Mouse (Mus musculus) cerebellum, adult (tissue): ENCODE results near the gene Gm10203.
"Not testable (repeated sequence)": the region's sequence is repeated elsewhere in the genome, so short reads cannot be mapped to it uniquely, and the experiment has no call there.

Experiments
- ATAC-seq: cut with Nextera tagmentation; 2 replicates; pipeline ENCODE4 v1.9.2; 2017; ENCODE audit warnings: mild to moderate bottlenecking, moderate library complexity, mixed read lengths; ENCODE audit not compliant: insufficient number of reproducible peaks, low FRiP score, low TSS enrichment

Gene Gm10203

GRCm38 (mm10) chr6:149129870-149130269 lies at the start of gene Gm10203:
Gene Gm10203, plus strand, starts transcription at chr6:149130170.
- not testable (repeated sequence) for ATAC-seq

GRCm38 (mm10) chr6:149092406-149092805 lies 37.6 kb upstream of the Gm10203 start:
- no peak for ATAC-seq

- no peak for ATAC-seq
Observed at GRCm38 (mm10) chr6:149093465-149093864, 36.5 kb upstream of the Gm10203 start.

- ATAC-seq, result no peak
Observed at GRCm38 (mm10) chr6:149094555-149094954, 35.4 kb upstream of the Gm10203 start.

GRCm38 (mm10) chr6:149095389-149095788 lies 34.6 kb upstream of the Gm10203 start:
- no peak for ATAC-seq

- ATAC-seq, result no peak
Observed at GRCm38 (mm10) chr6:149096233-149096632, 33.7 kb upstream of the Gm10203 start.

GRCm38 (mm10) chr6:149097276-149097675 lies 32.7 kb upstream of the Gm10203 start:
- no peak for ATAC-seq

GRCm38 (mm10) chr6:149098993-149099392 lies 31.0 kb upstream of the Gm10203 start:
- no peak for ATAC-seq

GRCm38 (mm10) chr6:149100174-149101075 lies 29.5 kb upstream of the Gm10203 start:
- ATAC-seq, result peak; percentile 66

- peak; percentile 87 for ATAC-seq
Observed at GRCm38 (mm10) chr6:149101076-149101942, 28.7 kb upstream of the Gm10203 start, which contains the start of gene Dennd5b. Gene Dennd5b, minus strand, starts transcription at chr6:149101680.

GRCm38 (mm10) chr6:149101943-149102243 lies 28.1 kb upstream of the Gm10203 start:
- no peak; the same call in 1 of the 2 replicates for ATAC-seq

GRCm38 (mm10) chr6:149103451-149103850 lies 26.5 kb upstream of the Gm10203 start:
- ATAC-seq, result no peak

GRCm38 (mm10) chr6:149107615-149108014 lies 22.4 kb upstream of the Gm10203 start:
- no peak for ATAC-seq

GRCm38 (mm10) chr6:149108909-149109308 lies 21.1 kb upstream of the Gm10203 start:
- no peak for ATAC-seq

GRCm38 (mm10) chr6:149116992-149117391 lies 13.0 kb upstream of the Gm10203 start:
- no peak for ATAC-seq

- no peak for ATAC-seq
Observed at GRCm38 (mm10) chr6:149118935-149119334, 11.0 kb upstream of the Gm10203 start.

- ATAC-seq, result peak; percentile 85
Observed at GRCm38 (mm10) chr6:149119853-149120252, 10.1 kb upstream of the Gm10203 start.

GRCm38 (mm10) chr6:149123042-149123441 lies 6.9 kb upstream of the Gm10203 start:
- ATAC-seq, result no peak

- no peak for ATAC-seq
Observed at GRCm38 (mm10) chr6:149126675-149127074, 3.3 kb upstream of the Gm10203 start.

GRCm38 (mm10) chr6:149131111-149131510 lies 1.1 kb downstream of the Gm10203 start:
- ATAC-seq, result no peak
